Mouse (Mus musculus): ENCODE measurements around the gene Pcbd1.
"Not testable (repeated sequence)": the region's sequence is repeated elsewhere in the genome, so short reads cannot be mapped to it uniquely, and the experiment has no call there.

The Pcbd1 gene

GRCm38 (mm10) chr10:61091866-61092265 is 2.7 kb downstream of the Pcbd1 start:
- ATAC-seq (ENCODE audit: low TSS enrichment), result no peak

GRCm38 (mm10) chr10:61103564-61104114 is 14.5 kb downstream of the Pcbd1 start:
- ATAC-seq (ENCODE audit: low TSS enrichment), result no peak

- ATAC-seq (ENCODE audit: low TSS enrichment), result no peak
Measured at GRCm38 (mm10) chr10:61114246-61114720, 25.2 kb downstream of the Pcbd1 start.

- not testable (repeated sequence) for ATAC-seq (ENCODE audit: low TSS enrichment)
Measured at GRCm38 (mm10) chr10:61121732-61122131, 32.6 kb downstream of the Pcbd1 start.

GRCm38 (mm10) chr10:61123276-61123913 is 34.3 kb downstream of the Pcbd1 start:
- ATAC-seq (ENCODE audit: low TSS enrichment), result no peak

GRCm38 (mm10) chr10:61124462-61124861 is 35.3 kb downstream of the Pcbd1 start:
- ATAC-seq (ENCODE audit: low TSS enrichment), result no peak

- no peak for ATAC-seq (ENCODE audit: low TSS enrichment)
Measured at GRCm38 (mm10) chr10:61128701-61129365, 39.7 kb downstream of the Pcbd1 start.

GRCm38 (mm10) chr10:61130959-61131358 is 41.8 kb downstream of the Pcbd1 start:
- no peak for ATAC-seq (ENCODE audit: low TSS enrichment)

GRCm38 (mm10) chr10:61134041-61134440 is 44.9 kb downstream of the Pcbd1 start:
- no peak for ATAC-seq (ENCODE audit: low TSS enrichment)

GRCm38 (mm10) chr10:61135226-61135839 is 46.2 kb downstream of the Pcbd1 start:
- ATAC-seq (ENCODE audit: low TSS enrichment), result no peak

- ATAC-seq (ENCODE audit: low TSS enrichment), result no peak
Measured at GRCm38 (mm10) chr10:61137567-61137966, 48.4 kb downstream of the Pcbd1 start.

- ATAC-seq (ENCODE audit: low TSS enrichment), result no peak
Measured at GRCm38 (mm10) chr10:61143343-61143742, 54.2 kb downstream of the Pcbd1 start.

All from frontal cortex, adult (tissue).